8 mouse cellular contexts compared by ENCODE assay signal in genomic region chr11:98327136-98328030, GRCm38 (mm10). TPM values are rescaled to one million over a fixed set of nuclear protein-coding genes. Genes with fewer than 3 reads are reported as not detected.
DNase-seq lines count a peak whose midpoint lies in the region; ATAC-seq lines count a peak whose summit lies in the region.

No protein-coding gene starts in this region.

- peaks cover 26% of the 10 kb centered on the region for H3K4me1 ChIP-seq in kidney, embryonic 15.5 days
- H3K4me1 ChIP-seq in brown adipose tissue, adult 24 weeks (ENCODE audit: control insufficient read depth, insufficient read depth, insufficient read length, low read length) = no peaks in the 10 kb centered on the region; the same call in 1 of the 2 replicates
- peaks cover 34% of the 10 kb centered on the region for H3K4me1 ChIP-seq in forebrain, embryonic 16.5 days (replicated peaks; ENCODE audit: control insufficient read depth, insufficient read depth, low read length)

- H3K36me3 ChIP-seq in kidney, embryonic 15.5 days = no peaks in the 10 kb centered on the region
- H3K36me3 ChIP-seq in forebrain, embryonic 16.5 days (ENCODE audit: control insufficient read depth, insufficient read depth) = no peaks in the 10 kb centered on the region

- ATAC-seq in kidney, embryonic 15.5 days (replicated peaks; ENCODE audit: low FRiP score) = 0 out of 2 replicates have a peak, but pooled peaks have one; percentile 27
- no peak for ATAC-seq in forebrain, embryonic 16.5 days
- 0 out of 2 replicates have a peak, but pooled peaks have one; percentile 21 for ATAC-seq in megakaryocyte progenitor cell, adult 5-6 weeks (replicated peaks; ENCODE audit: poor library complexity)
- ATAC-seq in erythroblast, adult 5-6 weeks (replicated peaks; ENCODE audit: low FRiP score, poor library complexity, severe bottlenecking) = no peak

- H3K27me3 ChIP-seq in kidney, embryonic 15.5 days = peaks cover 100% of the 10 kb centered on the region
- H3K27me3 ChIP-seq in forebrain, embryonic 16.5 days (replicated peaks; ENCODE audit: control insufficient read depth, insufficient read depth, low read length) = peaks cover 46% of the 10 kb centered on the region

- H3K4me3 ChIP-seq in kidney, embryonic 15.5 days (replicated peaks) = peak overlapping the region; percentile 32
- peak overlapping the region; percentile 35 for H3K4me3 ChIP-seq in brown adipose tissue, adult 24 weeks (ENCODE audit: insufficient read depth, low read depth, low read length)
- H3K4me3 ChIP-seq in forebrain, embryonic 16.5 days (replicated peaks; ENCODE audit: low read length) = peak overlapping the region; percentile 59

- H3K9me3 ChIP-seq in kidney, embryonic 15.5 days (replicated peaks) = no peaks in the 10 kb centered on the region
- H3K9me3 ChIP-seq in forebrain, embryonic 16.5 days (ENCODE audit: control insufficient read depth, low read length) = no peaks in the 10 kb centered on the region

- WGBS in kidney, embryonic 15.5 days = under 1% methylated on average over 97 of the region's 97 CpGs
- under 1% methylated on average over 97 of the region's 97 CpGs for WGBS in forebrain, embryonic 16.5 days

- H3K4me2 ChIP-seq in kidney, embryonic 15.5 days = peak overlapping the region; percentile 54
- peak overlapping the region; percentile 64 for H3K4me2 ChIP-seq in forebrain, embryonic 16.5 days (ENCODE audit: low read length)

- H3K27ac ChIP-seq in kidney, embryonic 15.5 days = no peak overlapping the region
- H3K27ac ChIP-seq in brown adipose tissue, adult 24 weeks (replicated peaks; ENCODE audit: low read depth, low read length) = no peak overlapping the region
- peak overlapping the region; percentile 99 for H3K27ac ChIP-seq in forebrain, embryonic 16.5 days (ENCODE audit: low read length)

- no peak for DNase-seq in kidney, adult 8-10 months
- no peak for DNase-seq in layer of hippocampus, postnatal 36 days
- DNase-seq in gastrocnemius, postnatal 4 days (ENCODE audit: low spot score in 2 of 2) = no peak

- no peak overlapping the region for H3K9ac ChIP-seq in kidney, embryonic 15.5 days
- H3K9ac ChIP-seq in forebrain, embryonic 16.5 days (replicated peaks; ENCODE audit: low read depth, low read length) = peak overlapping the region; percentile 82

RNA-seq across cellular contexts. Expression of gene Neurod2, which starts 2.1 kb away (rescaled TPM):
- not detected in 2 replicates for polyA plus RNA-seq in kidney, embryonic 15.5 days (2015; fragmentation: Nextera tagmentation; extraction: Ambion mirVana)
- polyA plus RNA-seq in brown adipose tissue, adult 24 weeks (2012; ENCODE audit: insufficient read depth, insufficient read length, missing spikeins) = not detected in 2 replicates
- polyA plus RNA-seq in forebrain, embryonic 16.5 days (2015; fragmentation: Nextera tagmentation; extraction: Ambion mirVana) = 110 and 133 TPM in 2 replicates
- total RNA-seq in megakaryocyte progenitor cell, adult 5-6 weeks (2015) = not detected in 2 replicates
- not detected in 2 replicates for total RNA-seq in megakaryocyte progenitor cell, adult 5-6 weeks (2017)
- total RNA-seq in layer of hippocampus, postnatal 36 days (2021) = 100 to 1,000 TPM; 156 to 162 TPM
- not detected for total RNA-seq in gastrocnemius, postnatal 4 days (2021)
- total RNA-seq in erythroblast, adult 5-6 weeks (2015; ENCODE audit: low replicate concordance) = not detected in 2 replicates
- total RNA-seq in erythroblast, adult 5-6 weeks (2017; ENCODE audit: low replicate concordance) = not detected in 2 replicates

RNA-seq across cellular contexts. Expression of gene Ppp1r1b, which starts 20.8 kb away (rescaled TPM):
- polyA plus RNA-seq in kidney, embryonic 15.5 days (2015; fragmentation: Nextera tagmentation; extraction: Ambion mirVana) = 2.8 and 6.8 TPM in 2 replicates
- not detected in 2 replicates for polyA plus RNA-seq in brown adipose tissue, adult 24 weeks (2012; ENCODE audit: insufficient read depth, insufficient read length, missing spikeins)
- polyA plus RNA-seq in forebrain, embryonic 16.5 days (2015; fragmentation: Nextera tagmentation; extraction: Ambion mirVana) = 69.7 and 72.4 TPM in 2 replicates
- not detected in 2 replicates for total RNA-seq in megakaryocyte progenitor cell, adult 5-6 weeks (2015)
- total RNA-seq in megakaryocyte progenitor cell, adult 5-6 weeks (2017) = not detected in 2 replicates
- 10 to 100 TPM; 48.8 to 50.8 TPM for total RNA-seq in layer of hippocampus, postnatal 36 days (2021)
- total RNA-seq in gastrocnemius, postnatal 4 days (2021) = under 1 TPM; 0.52 to 0.70 TPM
- not detected in 2 replicates for total RNA-seq in erythroblast, adult 5-6 weeks (2015; ENCODE audit: low replicate concordance)
- total RNA-seq in erythroblast, adult 5-6 weeks (2017; ENCODE audit: low replicate concordance) = not detected in 2 replicates

RNA-seq across cellular contexts. Expression of gene Stard3, which starts 30.8 kb away (rescaled TPM):
- 46.4 and 53.1 TPM in 2 replicates for polyA plus RNA-seq in kidney, embryonic 15.5 days (2015; fragmentation: Nextera tagmentation; extraction: Ambion mirVana)
- 5.3 and 8.1 TPM in 2 replicates for polyA plus RNA-seq in brown adipose tissue, adult 24 weeks (2012; ENCODE audit: insufficient read depth, insufficient read length, missing spikeins)
- 52.8 and 56.3 TPM in 2 replicates for polyA plus RNA-seq in forebrain, embryonic 16.5 days (2015; fragmentation: Nextera tagmentation; extraction: Ambion mirVana)
- 11.1 and 12.0 TPM in 2 replicates for total RNA-seq in megakaryocyte progenitor cell, adult 5-6 weeks (2015)
- 17.8 and 23.1 TPM in 2 replicates for total RNA-seq in megakaryocyte progenitor cell, adult 5-6 weeks (2017)
- total RNA-seq in layer of hippocampus, postnatal 36 days (2021) = 10 to 100 TPM; 31.3 to 34.5 TPM
- total RNA-seq in gastrocnemius, postnatal 4 days (2021) = 10 to 100 TPM; 14.1 to 16.9 TPM
- total RNA-seq in erythroblast, adult 5-6 weeks (2015; ENCODE audit: low replicate concordance) = 8.5 and 9.2 TPM in 2 replicates
- total RNA-seq in erythroblast, adult 5-6 weeks (2017; ENCODE audit: low replicate concordance) = 2.8 and 6.0 TPM in 2 replicates

RNA-seq across cellular contexts. Expression of gene Tcap, which starts 56.2 kb away (rescaled TPM):
- polyA plus RNA-seq in kidney, embryonic 15.5 days (2015; fragmentation: Nextera tagmentation; extraction: Ambion mirVana) = 2.5 and 3.5 TPM in 2 replicates
- polyA plus RNA-seq in brown adipose tissue, adult 24 weeks (2012; ENCODE audit: insufficient read depth, insufficient read length, missing spikeins) = 41.6 and 83.6 TPM in 2 replicates
- polyA plus RNA-seq in forebrain, embryonic 16.5 days (2015; fragmentation: Nextera tagmentation; extraction: Ambion mirVana) = 0.23 and 0.26 TPM in 2 replicates
- total RNA-seq in megakaryocyte progenitor cell, adult 5-6 weeks (2015) = not detected in 2 replicates
- not detected in 2 replicates for total RNA-seq in megakaryocyte progenitor cell, adult 5-6 weeks (2017)
- total RNA-seq in layer of hippocampus, postnatal 36 days (2021) = 1 to 10 TPM in 1 of 2 experiments, under 1 TPM in 1; 0.83 to 1.4 TPM
- total RNA-seq in gastrocnemius, postnatal 4 days (2021) = 100 to 1,000 TPM; 447 to 769 TPM
- total RNA-seq in erythroblast, adult 5-6 weeks (2015; ENCODE audit: low replicate concordance) = not detected in 2 replicates
- total RNA-seq in erythroblast, adult 5-6 weeks (2017; ENCODE audit: low replicate concordance) = not detected in 2 replicates

RNA-seq across cellular contexts. Expression of gene Pnmt, which starts 58.9 kb away (rescaled TPM):
- 2.7 and 3.8 TPM in 2 replicates for polyA plus RNA-seq in kidney, embryonic 15.5 days (2015; fragmentation: Nextera tagmentation; extraction: Ambion mirVana)
- polyA plus RNA-seq in brown adipose tissue, adult 24 weeks (2012; ENCODE audit: insufficient read depth, insufficient read length, missing spikeins) = not detected in 2 replicates
- 0.21 and 0.86 TPM in 2 replicates for polyA plus RNA-seq in forebrain, embryonic 16.5 days (2015; fragmentation: Nextera tagmentation; extraction: Ambion mirVana)
- not detected in 2 replicates for total RNA-seq in megakaryocyte progenitor cell, adult 5-6 weeks (2015)
- total RNA-seq in megakaryocyte progenitor cell, adult 5-6 weeks (2017) = not detected in 2 replicates
- total RNA-seq in layer of hippocampus, postnatal 36 days (2021) = not detected
- under 1 TPM in 1 of 2 experiments, not detected in 1; 0.71 TPM for total RNA-seq in gastrocnemius, postnatal 4 days (2021)
- not detected in 2 replicates for total RNA-seq in erythroblast, adult 5-6 weeks (2015; ENCODE audit: low replicate concordance)
- not detected in 2 replicates for total RNA-seq in erythroblast, adult 5-6 weeks (2017; ENCODE audit: low replicate concordance)

Comparison
In these comparisons a context has a peak if more than half of its experiments do, and no peak if none do; other contexts are left out.
1. ATAC-seq: peak in kidney, embryonic 15.5 days (single experiment) and megakaryocyte progenitor cell, adult 5-6 weeks (single experiment); none in forebrain, embryonic 16.5 days (single experiment) and erythroblast, adult 5-6 weeks (single experiment).
2. RNA of gene Neurod2, which starts 2.1 kb away (total RNA-seq): 156 to 162 TPM in layer of hippocampus, postnatal 36 days; not detected in gastrocnemius, postnatal 4 days, not detected in megakaryocyte progenitor cell, adult 5-6 weeks and not detected in erythroblast, adult 5-6 weeks; every median in the first group is over 100 times any median in the second.
3. RNA of gene Ppp1r1b, which starts 20.8 kb away (total RNA-seq): 48.8 to 50.8 TPM in layer of hippocampus, postnatal 36 days; 0.52 to 0.70 TPM in gastrocnemius, postnatal 4 days, not detected in megakaryocyte progenitor cell, adult 5-6 weeks and not detected in erythroblast, adult 5-6 weeks; every median in the first group is over 10 times any median in the second.
4. Peak in every context shown above with its lines, with median percentiles within 50 percentile points of each other: H3K4me3 ChIP-seq.